Mouse (Mus musculus): ENCODE results near the gene Fadd. TPM values are rescaled to one million over a fixed set of nuclear protein-coding genes. Genes with fewer than 3 reads are reported as not detected.

Fadd gene
- total RNA-seq, 2 experiments from 2014 or later = 2.3 to 2.6 TPM

DNA sequence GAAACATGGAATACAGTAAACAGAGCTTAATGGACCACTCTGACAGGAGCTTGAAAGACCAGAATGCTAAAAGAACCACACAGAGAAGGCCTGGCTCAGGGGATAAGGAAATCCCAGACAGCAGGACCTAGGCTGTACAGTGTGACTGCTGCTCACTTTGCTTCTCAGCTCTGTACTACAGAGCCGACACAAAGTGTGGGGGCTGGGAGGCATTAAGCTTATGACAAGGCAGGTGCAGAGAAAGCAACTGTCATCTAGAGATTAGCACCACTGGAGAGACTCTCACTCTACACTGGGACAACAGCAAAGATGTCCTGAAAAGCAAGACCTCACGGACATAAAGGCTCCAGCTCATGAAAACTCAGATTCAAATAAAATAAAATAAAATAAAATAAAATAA, 43.1 kb downstream of the Fadd start:
- no peak for DNase-seq (ENCODE audit: low spot score in 2 of 2)
- intact Hi-C loops (cut with DNase I) = no loop called here

DNA sequence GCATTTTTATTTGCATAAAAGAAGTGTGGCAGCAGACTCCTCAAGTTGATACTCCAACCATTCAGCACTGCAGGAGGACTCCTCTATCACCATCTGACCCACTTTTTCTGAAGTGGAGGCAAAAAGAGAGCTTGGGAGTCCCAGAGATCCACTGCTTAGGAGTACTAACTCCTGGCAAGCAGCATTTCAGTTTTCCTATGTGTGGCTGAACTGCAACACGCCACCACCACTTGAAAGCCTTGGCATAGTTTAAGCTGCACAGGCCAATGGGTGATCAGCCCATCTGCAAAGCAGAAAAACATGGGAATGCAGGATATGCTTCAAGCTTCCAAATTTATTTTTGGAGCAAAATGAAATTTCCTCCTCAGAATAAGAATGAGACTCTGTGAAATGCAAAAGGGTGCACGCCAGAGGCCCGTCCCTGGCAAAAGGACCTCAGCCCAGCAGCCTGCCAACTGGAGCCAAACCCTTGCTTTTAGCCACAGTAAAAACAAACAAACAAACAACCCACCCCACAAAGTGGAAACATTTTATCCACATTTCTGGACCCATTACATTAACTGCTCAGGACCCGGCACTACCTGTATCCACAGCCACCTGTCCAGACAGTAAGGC, 44.1 kb downstream of the Fadd start:
- intact Hi-C loops (cut with DNase I) = no loop called here
- DNase-seq (ENCODE audit: low spot score in 2 of 2) = no peak

- intact Hi-C loops (cut with DNase I) = no loop called here
- DNase-seq (ENCODE audit: low spot score in 2 of 2) = no peak
These were observed 45.9 kb downstream of the Fadd start for GRCm38 (mm10) chr7:144536367-144536766.

DNA sequence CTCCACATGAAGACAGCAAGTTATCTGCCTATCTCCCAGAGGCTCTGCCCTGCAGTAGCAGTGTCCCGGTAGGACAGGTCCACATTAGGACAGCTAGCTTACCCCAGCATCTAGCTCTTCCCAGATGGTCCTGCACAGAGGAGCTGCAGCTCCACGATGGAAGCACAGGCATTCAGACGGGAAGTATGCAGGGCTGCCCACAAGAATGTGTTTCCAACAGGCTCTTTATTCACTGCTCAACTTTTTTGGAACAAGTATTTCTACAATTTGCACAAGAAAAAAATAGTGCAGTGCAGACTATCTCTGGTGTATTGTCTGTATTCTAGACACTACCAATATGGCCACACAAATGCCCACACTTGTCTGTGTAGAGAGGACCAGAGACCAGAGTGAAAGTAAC, 47.5 kb downstream of the Fadd start:
- intact Hi-C loops (cut with DNase I) = no loop called here
- DNase-seq (ENCODE audit: low spot score in 2 of 2) = no peak

DNA sequence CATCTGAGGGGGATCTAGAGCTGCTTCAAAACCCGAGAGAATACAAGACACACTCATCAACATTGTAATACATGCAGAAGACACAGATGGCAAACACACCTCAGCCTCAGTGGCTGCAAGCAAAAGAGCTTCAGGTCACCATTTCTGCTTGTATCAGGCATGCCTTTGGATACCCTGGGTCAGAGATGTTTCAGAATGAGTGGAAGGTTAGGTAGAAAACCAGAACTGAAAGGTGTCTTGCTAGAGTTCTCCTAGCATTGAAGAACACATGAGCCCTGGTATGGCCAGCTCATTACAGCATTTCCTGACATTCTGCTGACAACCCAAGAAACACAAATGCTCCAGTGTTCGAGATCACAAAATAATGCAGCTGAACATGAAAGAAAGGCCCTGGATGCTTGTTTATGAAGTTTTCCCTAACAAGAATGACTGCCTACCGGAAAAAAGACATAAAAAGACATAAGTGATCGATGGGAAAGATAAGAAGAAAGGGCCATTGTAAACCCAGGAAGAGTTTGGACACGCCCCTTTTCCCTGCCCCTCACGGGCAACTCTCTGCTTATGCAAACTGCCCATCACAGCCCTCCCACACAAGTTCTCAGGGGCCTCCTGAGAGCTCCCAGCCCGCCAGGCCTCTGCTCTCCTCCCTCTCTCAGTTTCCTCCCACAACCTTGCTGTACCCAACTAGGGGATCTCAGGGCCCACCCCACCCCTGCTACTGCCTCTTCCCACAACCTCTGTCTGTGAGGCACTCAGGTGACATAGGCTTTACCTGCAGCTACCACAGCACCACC, 50.5 kb downstream of the Fadd start:
- DNase-seq (ENCODE audit: low spot score in 2 of 2) = no peak
- intact Hi-C loops (cut with DNase I) = no loop called here

DNA sequence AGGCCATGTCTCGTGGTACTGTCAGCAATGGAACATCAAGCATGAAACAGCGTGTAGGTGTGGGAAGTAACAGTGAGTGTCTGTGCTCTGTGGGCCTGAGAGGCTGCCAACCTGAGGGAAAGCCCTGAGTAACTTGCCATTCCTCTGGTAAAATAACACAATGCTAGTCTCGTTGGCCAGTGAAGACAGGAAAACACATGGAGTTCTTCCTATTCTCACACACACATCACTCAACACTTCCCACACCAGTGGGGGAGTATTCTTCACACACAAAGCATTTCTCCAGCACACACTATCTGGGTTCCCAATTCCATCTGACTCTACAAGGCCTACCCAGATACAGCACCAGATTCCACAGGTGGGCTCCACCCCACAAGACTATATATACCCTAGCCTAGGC, 52.4 kb downstream of the Fadd start:
- DNase-seq (ENCODE audit: low spot score in 2 of 2) = peak; percentile 26 to 61
- intact Hi-C loops (cut with DNase I) = no loop called here

- DNase-seq (ENCODE audit: low spot score in 2 of 2) = no peak
- intact Hi-C loops (cut with DNase I) = no loop called here
These were observed 54.5 kb downstream of the Fadd start for GRCm38 (mm10) chr7:144527723-144528221.

Other genes with a start within 250 kb of the Fadd start
- gene Cttn, start 111.5 kb downstream of the Fadd start, total RNA-seq (2021) = 100 to 1,000 TPM; 111 to 112 TPM
- 10 to 100 TPM; 26.0 to 38.4 TPM for gene Ppfia1, start 28.7 kb downstream of the Fadd start, total RNA-seq (2021)
- gene Ano1, start 169.5 kb upstream of the Fadd start, total RNA-seq (2021) = 1 to 10 TPM; 2.9 to 3.3 TPM

All from left cerebral cortex, postnatal 36 days (tissue).